Mouse (Mus musculus): ENCODE measurements at regions not wholly inside any gene's neighbourhood (a gene's known extent, or its start where the extent isn't known, plus 50 kb on each side); places are given as distances from the start of the nearest gene placed in this dataset.

GRCm38 (mm10) chrX:12436106-12436505, 151.5 kb upstream of the Atp6ap2 start:
- H3K4me1 ChIP-seq (ENCODE audit: control insufficient read depth) = no peaks in the 10 kb centered on the region
- H3K27me3 ChIP-seq (ENCODE audit: control insufficient read depth) = no peaks in the 10 kb centered on the region
- peaks cover 3% of the 10 kb centered on the region for H3K9me3 ChIP-seq (ENCODE audit: control insufficient read depth, low read length)
- TF ChIP-seq TAL1 (IDR thresholded peaks at IDR 0.05; ENCODE audit: low read length) (no peak), GATA1 (IDR thresholded peaks at IDR 0.05; ENCODE audit: low read length) (no peak)
- H3K4me3 ChIP-seq (replicated peaks) = no peak overlapping the region
- H3K36me3 ChIP-seq (ENCODE audit: control insufficient read depth) = no peaks in the 10 kb centered on the region

GRCm38 (mm10) chrX:12439447-12439846, 148.2 kb upstream of the Atp6ap2 start:
- no peak overlapping the region for H3K4me3 ChIP-seq (replicated peaks)
- no peaks in the 10 kb centered on the region for H3K9me3 ChIP-seq (ENCODE audit: control insufficient read depth, low read length)
- no peaks in the 10 kb centered on the region for H3K4me1 ChIP-seq (ENCODE audit: control insufficient read depth)
- no peaks in the 10 kb centered on the region for H3K27me3 ChIP-seq (ENCODE audit: control insufficient read depth)
- no peaks in the 10 kb centered on the region for H3K36me3 ChIP-seq (ENCODE audit: control insufficient read depth)
- TF ChIP-seq TAL1 (IDR thresholded peaks at IDR 0.05; ENCODE audit: low read length) (no peak), GATA1 (IDR thresholded peaks at IDR 0.05; ENCODE audit: low read length) (no peak)

GRCm38 (mm10) chrX:12443794-12444193, 143.8 kb upstream of the Atp6ap2 start:
- Histone ChIP-seq H3K4me1 (ENCODE audit: control insufficient read depth) (no peaks in the 10 kb centered on the region), H3K4me3 (replicated peaks) (no peak overlapping the region), H3K36me3 (ENCODE audit: control insufficient read depth) (no peaks in the 10 kb centered on the region), H3K9me3 (ENCODE audit: control insufficient read depth, low read length) (no peaks in the 10 kb centered on the region), H3K27me3 (ENCODE audit: control insufficient read depth) (no peaks in the 10 kb centered on the region)
- TF ChIP-seq GATA1 (IDR thresholded peaks at IDR 0.05; ENCODE audit: low read length) = no peak
- TF ChIP-seq TAL1 (IDR thresholded peaks at IDR 0.05; ENCODE audit: low read length) = no peak

GRCm38 (mm10) chrX:12445093-12445492, 142.5 kb upstream of the Atp6ap2 start:
- Histone ChIP-seq H3K9me3 (ENCODE audit: control insufficient read depth, low read length) (no peaks in the 10 kb centered on the region), H3K4me1 (ENCODE audit: control insufficient read depth) (no peaks in the 10 kb centered on the region), H3K27me3 (ENCODE audit: control insufficient read depth) (no peaks in the 10 kb centered on the region), H3K4me3 (replicated peaks) (no peak overlapping the region), H3K36me3 (ENCODE audit: control insufficient read depth) (no peaks in the 10 kb centered on the region)
- TF ChIP-seq TAL1 (IDR thresholded peaks at IDR 0.05; ENCODE audit: low read length) (no peak), GATA1 (IDR thresholded peaks at IDR 0.05; ENCODE audit: low read length) (no peak)

- no peak overlapping the region for H3K4me3 ChIP-seq (replicated peaks)
- no peak for TF ChIP-seq TAL1 (IDR thresholded peaks at IDR 0.05; ENCODE audit: low read length)
- no peak for TF ChIP-seq GATA1 (IDR thresholded peaks at IDR 0.05; ENCODE audit: low read length)
- no peaks in the 10 kb centered on the region for H3K27me3 ChIP-seq (ENCODE audit: control insufficient read depth)
Observed at GRCm38 (mm10) chrX:12447962-12448361, 139.6 kb upstream of the Atp6ap2 start.

GRCm38 (mm10) chrX:12449688-12450087, 137.9 kb upstream of the Atp6ap2 start:
- H3K36me3 ChIP-seq (ENCODE audit: control insufficient read depth) = no peaks in the 10 kb centered on the region
- TF ChIP-seq GATA1 (IDR thresholded peaks at IDR 0.05; ENCODE audit: low read length) = no peak
- TF ChIP-seq TAL1 (IDR thresholded peaks at IDR 0.05; ENCODE audit: low read length) = no peak
- H3K4me3 ChIP-seq (replicated peaks) = no peak overlapping the region
- H3K4me1 ChIP-seq (ENCODE audit: control insufficient read depth) = no peaks in the 10 kb centered on the region
- no peaks in the 10 kb centered on the region for H3K27me3 ChIP-seq (ENCODE audit: control insufficient read depth)
- H3K9me3 ChIP-seq (ENCODE audit: control insufficient read depth, low read length) = no peaks in the 10 kb centered on the region

More at GRCm38 (mm10) chrX:12447962-12448361, 139.6 kb upstream of the Atp6ap2 start:
- H3K9me3 ChIP-seq (ENCODE audit: control insufficient read depth, low read length) = no peaks in the 10 kb centered on the region
- no peaks in the 10 kb centered on the region for H3K36me3 ChIP-seq (ENCODE audit: control insufficient read depth)
- no peaks in the 10 kb centered on the region for H3K4me1 ChIP-seq (ENCODE audit: control insufficient read depth)

GRCm38 (mm10) chrX:12452979-12453769, 134.4 kb upstream of the Atp6ap2 start:
- no peaks in the 10 kb centered on the region for H3K9me3 ChIP-seq (ENCODE audit: control insufficient read depth, low read length)
- no peak overlapping the region for H3K4me3 ChIP-seq (replicated peaks)
- H3K36me3 ChIP-seq (ENCODE audit: control insufficient read depth) = no peaks in the 10 kb centered on the region
- TF ChIP-seq GATA1 (IDR thresholded peaks at IDR 0.05; ENCODE audit: low read length) = no peak
- TF ChIP-seq TAL1 (IDR thresholded peaks at IDR 0.05; ENCODE audit: low read length) = no peak
- no peaks in the 10 kb centered on the region for H3K4me1 ChIP-seq (ENCODE audit: control insufficient read depth)
- H3K27me3 ChIP-seq (ENCODE audit: control insufficient read depth) = no peaks in the 10 kb centered on the region

GRCm38 (mm10) chrX:12461657-12462056, 125.9 kb upstream of the Atp6ap2 start:
- H3K9me3 ChIP-seq (ENCODE audit: control insufficient read depth, low read length) = no peaks in the 10 kb centered on the region
- H3K4me1 ChIP-seq (ENCODE audit: control insufficient read depth) = no peaks in the 10 kb centered on the region
- no peaks in the 10 kb centered on the region for H3K36me3 ChIP-seq (ENCODE audit: control insufficient read depth)
- no peak overlapping the region for H3K4me3 ChIP-seq (replicated peaks)
- TF ChIP-seq TAL1 (IDR thresholded peaks at IDR 0.05; ENCODE audit: low read length) (no peak), GATA1 (IDR thresholded peaks at IDR 0.05; ENCODE audit: low read length) (no peak)
- no peaks in the 10 kb centered on the region for H3K27me3 ChIP-seq (ENCODE audit: control insufficient read depth)

GRCm38 (mm10) chrX:12462936-12463647, 124.5 kb upstream of the Atp6ap2 start:
- no peak overlapping the region for H3K4me3 ChIP-seq (replicated peaks)
- TF ChIP-seq GATA1 (IDR thresholded peaks at IDR 0.05; ENCODE audit: low read length) = no peak
- H3K36me3 ChIP-seq (ENCODE audit: control insufficient read depth) = no peaks in the 10 kb centered on the region
- 0 out of 2 replicates have a peak, but pooled peaks cover 2% of the 10 kb centered on the region for H3K27me3 ChIP-seq (ENCODE audit: control insufficient read depth)
- H3K9me3 ChIP-seq (ENCODE audit: control insufficient read depth, low read length) = no peaks in the 10 kb centered on the region
- H3K4me1 ChIP-seq (ENCODE audit: control insufficient read depth) = no peaks in the 10 kb centered on the region

Measured in erythroblast, embryonic 14.5 days (primary cell).